In genomic region chr8:71465733-71466132, GRCm38 (mm10) we compare ENCODE assay signal across 9 mouse cellular contexts. TPM values are rescaled to one million over a fixed set of nuclear protein-coding genes. Genes with fewer than 3 reads are reported as not detected.
A peak's percentile ranks its signal among the peaks of the same experiment; 100 is the strongest.
DNase-seq lines count a peak whose midpoint lies in the region; ATAC-seq and TF ChIP-seq lines count a peak whose summit lies in the region.
"Had no signal": no experiment of that assay in that cellular context is flagged by ENCODE, and none has a peak within 500 bp of the region (broad histone marks: within the 10 kb centered on the region; RNA-seq: fewer than 3 reads in every experiment).

No protein-coding gene starts in this region.

- no peak overlapping the region for H3K9ac ChIP-seq in kidney, postnatal 0 days (ENCODE audit: low read depth, low read length)
- H3K9ac ChIP-seq in intestine, embryonic 14.5 days (ENCODE audit: low read length) = peak overlapping the region; percentile 56; the same call in 1 of the 2 replicates

- H3ac ChIP-seq in myocyte (ENCODE audit: control insufficient read depth, insufficient read length) = peak overlapping the region; percentile 49

- WGBS in kidney, postnatal 0 days = 74% methylated on average over 8 of the region's 8 CpGs
- WGBS in forebrain, embryonic 10.5 days = 87% methylated on average over 8 of the region's 8 CpGs
- 75% methylated on average over 8 of the region's 8 CpGs for WGBS in intestine, embryonic 14.5 days

- H3K36me3 ChIP-seq in kidney, postnatal 0 days (ENCODE audit: insufficient read depth, low read length) = peaks cover 5% of the 10 kb centered on the region; the same call in 1 of the 2 replicates
- H3K36me3 ChIP-seq in forebrain, embryonic 10.5 days (replicated peaks) = peaks cover 31% of the 10 kb centered on the region
- H3K36me3 ChIP-seq in intestine, embryonic 14.5 days (ENCODE audit: control insufficient read depth, insufficient read depth, low read length) = peaks cover 12% of the 10 kb centered on the region
- H3K36me3 ChIP-seq in myocyte (ENCODE audit: control insufficient read depth, insufficient read depth) = no peaks in the 10 kb centered on the region

- 0 out of 2 replicates have a peak, but pooled peaks cover 28% of the 10 kb centered on the region for H3K4me1 ChIP-seq in kidney, postnatal 0 days (replicated peaks; ENCODE audit: insufficient read depth, low read length)
- peaks cover 63% of the 10 kb centered on the region for H3K4me1 ChIP-seq in forebrain, embryonic 10.5 days
- H3K4me1 ChIP-seq in intestine, embryonic 14.5 days (replicated peaks; ENCODE audit: control insufficient read depth, insufficient read depth, low read length) = peaks cover 22% of the 10 kb centered on the region

- no peak overlapping the region for H3K27ac ChIP-seq in kidney, postnatal 0 days
- no peak overlapping the region for H3K27ac ChIP-seq in forebrain, embryonic 10.5 days
- H3K27ac ChIP-seq in intestine, embryonic 14.5 days (ENCODE audit: low read depth) = no peak overlapping the region

- TF ChIP-seq CTCF in kidney, postnatal 0 days (IDR thresholded peaks at IDR 0.05; ENCODE audit: low read depth) = no peak

- H3K4me3 ChIP-seq in kidney, postnatal 0 days (replicated peaks; ENCODE audit: low read depth, low read length) = peak overlapping the region; percentile 58
- peak overlapping the region; percentile 67 for H3K4me3 ChIP-seq in forebrain, embryonic 10.5 days
- H3K4me3 ChIP-seq in intestine, embryonic 14.5 days (ENCODE audit: low read depth, low read length) = peak overlapping the region; percentile 87; the same call in 1 of the 2 replicates
- peak overlapping the region; percentile 45 for H3K4me3 ChIP-seq in myocyte

- no peak for ATAC-seq in kidney, postnatal 0 days (replicated peaks; ENCODE audit: low FRiP score, low read depth)
- no peak for ATAC-seq in intestine, embryonic 14.5 days (replicated peaks; ENCODE audit: low FRiP score, low TSS enrichment, low read depth)
- ATAC-seq in megakaryocyte progenitor cell, adult 5-6 weeks (replicated peaks; ENCODE audit: poor library complexity) = no peak
- ATAC-seq: inflammation-experienced regulatory T-cells, adult 6 months had no signal

- no peaks in the 10 kb centered on the region for H3K27me3 ChIP-seq in kidney, postnatal 0 days (ENCODE audit: insufficient read depth, low read length)
- H3K27me3 ChIP-seq in forebrain, embryonic 10.5 days (ENCODE audit: poor library complexity, severe bottlenecking) = peaks cover 15% of the 10 kb centered on the region
- no peaks in the 10 kb centered on the region for H3K27me3 ChIP-seq in intestine, embryonic 14.5 days (replicated peaks; ENCODE audit: control insufficient read depth, insufficient read depth, low read length)
- H3K27me3 ChIP-seq in myocyte (ENCODE audit: control insufficient read depth, insufficient read depth, insufficient read length) = no peaks in the 10 kb centered on the region

- no peaks in the 10 kb centered on the region for H3K9me3 ChIP-seq in kidney, postnatal 0 days (replicated peaks; ENCODE audit: low read length)
- no peaks in the 10 kb centered on the region for H3K9me3 ChIP-seq in forebrain, embryonic 10.5 days
- H3K9me3 ChIP-seq in intestine, embryonic 14.5 days (ENCODE audit: control insufficient read depth, low read length) = no peaks in the 10 kb centered on the region

- no peak for TF ChIP-seq POLR2A in myocyte (IDR thresholded peaks at IDR 0.05; ENCODE audit: insufficient read length, low read depth)

- H3K4me2 ChIP-seq in kidney, postnatal 0 days (ENCODE audit: low read length) = peak overlapping the region; percentile 80; the same call in 1 of the 2 replicates
- H3K4me2 ChIP-seq in intestine, embryonic 14.5 days (ENCODE audit: low read length) = peak overlapping the region; percentile 86
- H3K4me2 ChIP-seq in myocyte (ENCODE audit: low read depth) = peak overlapping the region; percentile 87

- H3K79me2 ChIP-seq in myocyte (ENCODE audit: control insufficient read depth, insufficient read depth) = peaks cover 22% of the 10 kb centered on the region

- DNase-seq in kidney, postnatal 0 days (ENCODE audit: low spot score) = no peak
- no peak for DNase-seq in kidney, postnatal 25 days
- DNase-seq in forebrain, embryonic 10.5 days (ENCODE audit: extremely low spot score, low spot score) = no peak
- DNase-seq in intestine, embryonic 14.5 days (ENCODE audit: low spot score) = no peak
- no peak for DNase-seq in spleen, postnatal 4 days (ENCODE audit: low spot score in 2 of 2)
- DNase-seq in right cerebral cortex, adult 2 months (ENCODE audit: low spot score in 2 of 2) = no peak

TF ChIP-seq in myocyte, 11 proteins besides CTCF, POLR2A, EP300 and RAD21:
- TF ChIP-seq E2F4 (IDR thresholded peaks at IDR 0.05; ENCODE audit: insufficient read depth) (no peak), MAX (IDR thresholded peaks at IDR 0.05; ENCODE audit: low read depth) (no peak), POLR2AphosphoS2 (IDR thresholded peaks at IDR 0.05; ENCODE audit: insufficient read length, low read depth) (no peak), SRF (IDR thresholded peaks at IDR 0.05; ENCODE audit: control insufficient read depth, insufficient read length, low read depth) (no peak), MYOG (IDR thresholded peaks at IDR 0.05; ENCODE audit: control insufficient read depth in 1 of 3, insufficient read depth in 1 of 3, insufficient read length in 2 of 3, low read depth in 2 of 3) (no peak), USF1 (IDR thresholded peaks at IDR 0.05; ENCODE audit: low read depth) (no peak), REST (IDR thresholded peaks at IDR 0.05; ENCODE audit: insufficient read depth, insufficient read length) (no peak), TCF12 (IDR thresholded peaks at IDR 0.05; ENCODE audit: insufficient read depth, poor library complexity, severe bottlenecking) (no peak), MYOD1 (IDR thresholded peaks at IDR 0.05; ENCODE audit: control insufficient read depth in 1 of 3, insufficient read length in 2 of 3, low read depth in 2 of 3) (no peak)

RNA-seq across cellular contexts. Expression of gene Mrpl34, which starts 1.0 kb away (rescaled TPM):
- 242 and 245 TPM in 2 replicates for polyA plus RNA-seq in kidney, postnatal 0 days (2015; fragmentation: Nextera tagmentation; extraction: Ambion mirVana)
- polyA plus RNA-seq in forebrain, embryonic 10.5 days (2016; fragmentation: Nextera tagmentation; extraction: Ambion mirVana) = 218 and 226 TPM in 2 replicates
- 183 and 191 TPM in 2 replicates for polyA plus RNA-seq in intestine, embryonic 14.5 days (2014; fragmentation: Nextera tagmentation; extraction: Ambion mirVana)
- 79.0 TPM for polyA plus RNA-seq in myocyte (2012; fragmentation: generic; extraction: Trizol)
- 60.0 and 66.1 TPM in 2 replicates for total RNA-seq in megakaryocyte progenitor cell, adult 5-6 weeks (2015)
- 50.2 and 53.6 TPM in 2 replicates for total RNA-seq in megakaryocyte progenitor cell, adult 5-6 weeks (2017)

RNA-seq across cellular contexts. Expression of gene Abhd8, which starts 2.3 kb away (rescaled TPM):
- 35.0 and 38.3 TPM in 2 replicates for polyA plus RNA-seq in kidney, postnatal 0 days (2015; fragmentation: Nextera tagmentation; extraction: Ambion mirVana)
- 67.6 and 68.2 TPM in 2 replicates for polyA plus RNA-seq in forebrain, embryonic 10.5 days (2016; fragmentation: Nextera tagmentation; extraction: Ambion mirVana)
- 29.4 and 30.8 TPM in 2 replicates for polyA plus RNA-seq in intestine, embryonic 14.5 days (2014; fragmentation: Nextera tagmentation; extraction: Ambion mirVana)
- 67.0 TPM for polyA plus RNA-seq in myocyte (2012; fragmentation: generic; extraction: Trizol)
- 2.3 and 3.1 TPM in 2 replicates for total RNA-seq in megakaryocyte progenitor cell, adult 5-6 weeks (2015)
- total RNA-seq in megakaryocyte progenitor cell, adult 5-6 weeks (2017) = 8.2 and 8.3 TPM in 2 replicates

RNA-seq across cellular contexts. Expression of gene Dda1, which starts 3.3 kb away (rescaled TPM):
- polyA plus RNA-seq in kidney, postnatal 0 days (2015; fragmentation: Nextera tagmentation; extraction: Ambion mirVana) = 88.0 and 93.7 TPM in 2 replicates
- polyA plus RNA-seq in forebrain, embryonic 10.5 days (2016; fragmentation: Nextera tagmentation; extraction: Ambion mirVana) = 116 and 122 TPM in 2 replicates
- 102 TPM in 2 replicates for polyA plus RNA-seq in intestine, embryonic 14.5 days (2014; fragmentation: Nextera tagmentation; extraction: Ambion mirVana)
- polyA plus RNA-seq in myocyte (2012; fragmentation: generic; extraction: Trizol) = 117 TPM
- 32.3 and 37.0 TPM in 2 replicates for total RNA-seq in megakaryocyte progenitor cell, adult 5-6 weeks (2015)
- total RNA-seq in megakaryocyte progenitor cell, adult 5-6 weeks (2017) = 14.1 and 14.7 TPM in 2 replicates

RNA-seq across cellular contexts. Expression of gene Ano8, which starts 20.0 kb away (rescaled TPM):
- 0.84 and 1.4 TPM in 2 replicates for polyA plus RNA-seq in kidney, postnatal 0 days (2015; fragmentation: Nextera tagmentation; extraction: Ambion mirVana)
- polyA plus RNA-seq in forebrain, embryonic 10.5 days (2016; fragmentation: Nextera tagmentation; extraction: Ambion mirVana) = 1.8 TPM in 2 replicates
- polyA plus RNA-seq in intestine, embryonic 14.5 days (2014; fragmentation: Nextera tagmentation; extraction: Ambion mirVana) = 1.2 and 1.7 TPM in 2 replicates
- polyA plus RNA-seq in myocyte (2012; fragmentation: generic; extraction: Trizol) = 27.5 TPM
- total RNA-seq in megakaryocyte progenitor cell, adult 5-6 weeks (2015) = 0.22 and 0.64 TPM in 2 replicates
- total RNA-seq in megakaryocyte progenitor cell, adult 5-6 weeks (2017) = 3.1 and 3.6 TPM in 2 replicates

RNA-seq across cellular contexts. Expression of gene Gtpbp3, which starts 22.2 kb away (rescaled TPM):
- 14.5 and 14.6 TPM in 2 replicates for polyA plus RNA-seq in kidney, postnatal 0 days (2015; fragmentation: Nextera tagmentation; extraction: Ambion mirVana)
- polyA plus RNA-seq in forebrain, embryonic 10.5 days (2016; fragmentation: Nextera tagmentation; extraction: Ambion mirVana) = 21.3 and 22.3 TPM in 2 replicates
- polyA plus RNA-seq in intestine, embryonic 14.5 days (2014; fragmentation: Nextera tagmentation; extraction: Ambion mirVana) = 6.1 and 6.2 TPM in 2 replicates
- polyA plus RNA-seq in myocyte (2012; fragmentation: generic; extraction: Trizol) = 17.5 TPM
- total RNA-seq in megakaryocyte progenitor cell, adult 5-6 weeks (2015) = 5.9 TPM in 2 replicates
- 23.4 and 26.5 TPM in 2 replicates for total RNA-seq in megakaryocyte progenitor cell, adult 5-6 weeks (2017)
